Mouse (Mus musculus): ENCODE data around the gene Sult1a1.
"Not testable (repeated sequence)": the region's sequence is repeated elsewhere in the genome, so short reads cannot be mapped to it uniquely, and the experiment has no call there.

DNA sequence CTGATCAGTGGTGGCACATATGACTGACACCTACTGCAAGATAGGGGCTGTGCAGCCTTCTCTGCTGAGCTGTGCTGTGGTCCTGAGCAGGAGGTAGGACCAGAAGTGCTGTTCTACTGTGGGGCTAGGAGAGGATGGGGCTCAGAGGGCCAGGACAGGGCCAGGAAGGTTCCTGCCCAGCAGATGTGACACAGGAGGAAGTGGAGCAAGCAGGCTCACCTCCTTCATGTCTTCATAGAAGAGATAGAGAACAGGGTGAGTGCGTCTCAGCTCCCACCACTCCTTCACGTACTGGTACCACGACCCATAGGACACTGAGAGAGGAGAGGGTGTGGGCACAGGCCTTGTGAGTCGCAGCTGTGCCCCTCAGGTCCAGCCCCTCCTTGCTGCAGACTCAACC lies 11.9 kb upstream of the Sult1a1 start:
- TF ChIP-seq CTCF (IDR thresholded peaks at IDR 0.05; ENCODE audit: insufficient read depth, low read length); POLR2A (IDR thresholded peaks at IDR 0.05; ENCODE audit: borderline replicate concordance, extremely low read depth, low read depth, low read length): not testable (repeated sequence)
